Mouse (Mus musculus) kidney, embryonic 14.5 days (tissue): ENCODE results near the gene Laptm4a. TPM values are rescaled to one million over a fixed set of nuclear protein-coding genes. Genes with fewer than 3 reads are reported as not detected.

ENCODE experiments used
- ATAC-seq: fragments of 200-750 bp; cut with Nextera tagmentation; 2 replicates; pipeline ENCODE4 v1.8.0; 2017; ENCODE audit warnings: moderate number of reproducible peaks, mild to moderate bottlenecking, moderate TSS enrichment, moderate library complexity; ENCODE audit not compliant: low FRiP score, low TSS enrichment
- H3K27ac ChIP-seq: fragments of 300-500 bp; sonication (generic); 2 replicates; pipeline ENCODE4 v1.5.1; 2014; ENCODE audit warnings: low read depth, mild to moderate bottlenecking, low read length, moderate library complexity, mixed read lengths
- H3K27me3 ChIP-seq: fragments of 300-500 bp; sonication (generic); 2 replicates; pipeline ENCODE4 v1.6.1; 2014; ENCODE audit warnings: mild to moderate bottlenecking, low read length; ENCODE audit not compliant: control insufficient read depth, insufficient read depth
- H3K36me3 ChIP-seq: fragments of 300-500 bp; sonication (generic); 2 replicates; pipeline ENCODE4 v1.6.1; 2014; ENCODE audit warnings: low read length, mixed read lengths; ENCODE audit not compliant: control insufficient read depth, insufficient read depth
- H3K4me1 ChIP-seq: fragments of 300-500 bp; sonication (generic); 2 replicates; pipeline ENCODE4 v1.6.1; 2014; ENCODE audit warnings: low read length, mixed read lengths; ENCODE audit not compliant: control insufficient read depth, insufficient read depth
- H3K4me2 ChIP-seq: fragments of 300-500 bp; sonication (generic); replicated peaks from 2 replicates; pipeline ENCODE4 v1.6.1; 2014; ENCODE audit warnings: low read depth, mild to moderate bottlenecking, low read length
- H3K4me3 ChIP-seq: fragments of 300-500 bp; sonication (generic); 2 replicates; pipeline ENCODE4 v1.5.1; 2014; ENCODE audit warnings: mild to moderate bottlenecking, low read length
- H3K9ac ChIP-seq: fragments of 300-500 bp; sonication (generic); 2 replicates; pipeline ENCODE4 v1.6.1; 2014; ENCODE audit warnings: low read depth, mild to moderate bottlenecking, low read length, moderate library complexity
- H3K9me3 ChIP-seq: fragments of 300-500 bp; sonication (generic); 2 replicates; pipeline ENCODE4 v1.6.1; 2016; ENCODE audit warnings: low read length; ENCODE audit not compliant: control insufficient read depth
- WGBS: fragments of 180-500 bp; shearing (Covaris S2); extraction: QIAGEN DNeasy Blood & Tissue Kit; methylation state at CpG from one replicate; pipeline ENCODE4 v1.1.7; 2014; 5-methylcytosine and 5-hydroxymethylcytosine counted together
- polyA plus RNA-seq: library from polyadenylated mRNA; unstranded; fragments of >200 nt; fragmentation: Nextera tagmentation; extraction: Ambion mirVana; gene quantifications from 2 replicates; pipeline ENCODE4 v1.2.1, GENCODE M21; 2014

Laptm4a gene
- polyA plus RNA-seq, 1 experiment from 2014 or later: 140 TPM

DNA sequence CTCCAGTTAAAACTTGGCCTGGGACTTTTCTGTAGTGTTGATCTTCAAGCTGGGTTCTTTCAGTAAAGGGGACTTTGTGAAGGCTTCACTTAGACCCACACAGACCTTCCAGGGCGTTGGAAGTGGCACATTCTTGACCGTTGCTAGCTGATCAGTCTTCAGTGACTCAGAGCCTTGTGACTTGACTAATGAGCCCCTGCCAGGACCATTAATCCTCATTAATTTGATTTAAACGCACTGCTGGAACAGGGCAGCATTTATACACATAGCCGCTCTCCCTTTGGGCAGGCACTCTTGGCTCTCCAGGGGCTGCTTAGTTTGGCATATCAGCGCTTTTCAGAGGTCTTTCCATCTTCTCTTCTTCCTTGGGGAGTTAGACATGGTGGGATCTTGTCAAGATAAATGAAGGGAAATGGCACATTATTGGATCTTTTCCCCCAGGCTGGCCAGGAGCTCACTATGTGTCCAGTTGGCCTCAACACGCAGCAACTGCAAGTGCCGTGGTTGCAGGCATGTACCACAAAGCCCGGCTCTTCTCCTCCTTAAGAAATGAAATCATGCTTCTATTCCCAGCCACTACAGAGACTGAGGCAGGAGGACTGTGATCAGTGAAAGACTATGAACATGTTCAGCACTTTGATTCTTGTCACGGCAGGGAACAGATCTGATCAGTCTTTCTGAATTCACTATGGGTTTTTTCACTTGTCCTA lies 40.3 kb downstream of the Laptm4a start:
- Histone ChIP-seq H3K4me2 (no peak overlapping the region), H3K4me3 (no peak overlapping the region), H3K9ac (no peak overlapping the region), H3K36me3 (no peaks in the 10 kb centered on the region), H3K27ac (no peak overlapping the region), H3K27me3 (no peaks in the 10 kb centered on the region), H3K9me3 (no peaks in the 10 kb centered on the region), H3K4me1 (0 out of 2 replicates have a peak, but pooled peaks cover 4% of the 10 kb centered on the region)
- WGBS: 31% methylated on average over 9 of the region's 9 CpGs
- no peak for ATAC-seq

DNA sequence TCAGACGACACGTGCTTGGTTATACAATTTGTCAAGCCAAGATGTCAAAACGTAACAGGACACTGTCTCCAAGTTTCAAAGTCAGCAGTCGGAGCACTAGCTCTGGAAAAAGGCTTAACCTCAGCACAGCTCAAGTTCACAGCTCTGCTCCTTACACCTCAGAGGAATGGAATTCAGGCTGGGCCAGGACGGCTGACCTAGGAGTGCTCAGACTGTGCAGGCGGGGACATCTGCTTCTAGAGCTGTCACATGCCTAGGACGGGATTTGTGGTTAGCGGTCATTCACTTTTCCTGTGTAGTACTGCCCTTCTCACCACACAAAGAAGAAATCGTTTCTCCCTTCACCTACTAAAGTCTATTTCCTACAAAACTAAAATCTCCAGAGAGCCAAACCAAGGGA lies 48.4 kb downstream of the Laptm4a start:
- H3K9me3 ChIP-seq: no peaks in the 10 kb centered on the region
- peak; percentile 88 for ATAC-seq
- H3K4me1 ChIP-seq: no peaks in the 10 kb centered on the region
- H3K9ac ChIP-seq: no peak overlapping the region
- 13% methylated on average over 9 of the region's 9 CpGs for WGBS
- no peaks in the 10 kb centered on the region for H3K27me3 ChIP-seq
- no peaks in the 10 kb centered on the region for H3K36me3 ChIP-seq
- no peak overlapping the region for H3K4me2 ChIP-seq
- no peak overlapping the region for H3K27ac ChIP-seq
- H3K4me3 ChIP-seq: no peak overlapping the region

DNA sequence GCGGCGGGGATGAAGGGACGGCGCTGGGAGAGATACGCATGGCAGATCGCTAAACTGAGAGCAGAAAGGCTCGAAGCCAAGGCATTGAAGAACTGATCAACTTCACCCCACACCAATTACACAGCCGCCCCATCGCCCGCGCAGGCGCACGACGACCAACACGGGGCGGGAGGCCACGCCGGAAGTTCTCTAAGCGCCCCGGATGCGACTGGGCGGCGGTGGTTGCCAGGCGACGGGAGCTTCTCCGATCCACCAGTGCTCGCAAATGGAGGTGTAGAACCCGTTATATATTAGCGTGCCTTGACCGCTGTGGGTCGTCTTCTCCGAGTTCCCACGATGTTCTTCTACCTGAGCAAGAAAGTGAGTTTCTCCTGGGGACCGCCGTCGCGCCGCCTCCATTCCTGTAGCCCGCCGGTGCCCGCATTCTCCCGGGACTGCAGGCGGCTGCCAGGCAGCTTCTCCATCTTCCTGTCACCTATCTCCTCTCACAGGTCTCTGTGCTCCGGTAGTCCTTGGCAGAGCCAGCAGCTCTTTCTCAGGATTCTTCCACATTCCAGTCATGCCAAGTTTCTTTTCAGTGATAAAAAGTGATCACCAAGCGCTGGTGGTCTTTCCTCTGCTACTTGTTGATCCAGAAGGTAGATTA lies 52.5 kb downstream of the Laptm4a start, which contains the start of gene Wdr35:
Gene Wdr35 (plus strand): TSS at position 73 of the 646 bp plus-strand sequence.
- ATAC-seq: peak; percentile 90
- Histone ChIP-seq H3K4me1 (no peaks in the 10 kb centered on the region), H3K27me3 (no peaks in the 10 kb centered on the region), H3K36me3 (peaks cover 5% of the 10 kb centered on the region; the same call in 1 of the 2 replicates), H3K27ac (no peak within 1 kb of the TSS), H3K4me2 (peak within 1 kb of the TSS; percentile 81), H3K4me3 (peak within 1 kb of the TSS; percentile 66), H3K9ac (peak within 1 kb of the TSS; percentile 47), H3K9me3 (no peaks in the 10 kb centered on the region)
- under 1% methylated on average over 45 of the region's 45 CpGs for WGBS

DNA sequence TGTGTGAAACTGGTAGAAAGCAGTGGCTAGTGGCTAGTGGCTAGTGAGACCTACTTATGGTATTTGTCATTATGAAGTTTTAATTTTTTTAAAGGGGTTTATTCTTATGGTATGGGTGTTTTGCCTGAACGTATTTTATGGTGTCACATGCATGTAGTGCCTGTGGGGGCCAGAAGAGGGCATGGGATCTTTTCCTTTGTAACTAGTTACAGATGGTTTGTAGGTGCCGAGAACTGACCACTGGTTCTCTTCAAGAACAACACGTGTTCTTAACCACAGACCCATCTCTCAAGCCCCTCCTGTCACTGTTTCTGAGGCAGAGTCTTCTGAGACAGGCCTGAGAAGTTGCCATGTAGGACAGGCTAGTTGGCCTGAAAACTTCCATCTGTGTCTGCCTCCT lies 53.6 kb downstream of the Laptm4a start:
- Histone ChIP-seq H3K4me2 (no peak overlapping the region), H3K4me3 (no peak overlapping the region)
- 87% methylated on average over 3 of the region's 3 CpGs for WGBS

More for the DNA sequence above, 53.6 kb downstream of the Laptm4a start:
- Histone ChIP-seq H3K9ac (no peak overlapping the region), H3K9me3 (no peaks in the 10 kb centered on the region), H3K27me3 (no peaks in the 10 kb centered on the region), H3K27ac (no peak overlapping the region), H3K36me3 (peaks cover 6% of the 10 kb centered on the region; the same call in 1 of the 2 replicates), H3K4me1 (no peaks in the 10 kb centered on the region)
- ATAC-seq: no peak

Other genes with a start within 250 kb of the Laptm4a start
- gene Pum2, start 247.5 kb upstream of the Laptm4a start, polyA plus RNA-seq: 62.8 and 71.9 TPM in 2 replicates
- 41.9 and 57.3 TPM in 2 replicates for gene Sdc1, start 150.3 kb upstream of the Laptm4a start, polyA plus RNA-seq
- gene Matn3, start 26.3 kb downstream of the Laptm4a start, polyA plus RNA-seq: 0.11 and 0.37 TPM in 2 replicates
- 9.9 and 21.9 TPM in 2 replicates for gene Wdr35, start 52.2 kb downstream of the Laptm4a start, polyA plus RNA-seq
- gene Ttc32, start 108.3 kb downstream of the Laptm4a start, polyA plus RNA-seq: 26.1 and 30.4 TPM in 2 replicates